Mouse (Mus musculus) embryonic facial prominence, embryonic 10.5 days (tissue): ENCODE results near the gene Spout1. TPM values are rescaled to one million over a fixed set of nuclear protein-coding genes. Genes with fewer than 3 reads are reported as not detected.

Experiments
- polyA plus RNA-seq: library from polyadenylated mRNA; unstranded; fragments of >200 nt; fragmentation: Nextera tagmentation; extraction: Ambion mirVana; gene quantifications from 2 replicates; pipeline ENCODE4 v1.2.1, GENCODE M21; 2016

Spout1 gene
- polyA plus RNA-seq, 1 experiment from 2014 or later, result 95.4 TPM

Other genes with a start within 250 kb of the Spout1 start
- 78.1 and 79.6 TPM in 2 replicates for gene Gle1, start 243.0 kb downstream of the Spout1 start, polyA plus RNA-seq
- gene Sptan1, start 212.9 kb downstream of the Spout1 start, polyA plus RNA-seq, result 92.9 and 95.8 TPM in 2 replicates
- gene Wdr34, start 129.6 kb downstream of the Spout1 start, polyA plus RNA-seq, result 29.4 and 32.9 TPM in 2 replicates
- gene Set, start 121.1 kb downstream of the Spout1 start, polyA plus RNA-seq, result 870 and 873 TPM in 2 replicates
- 12.7 and 13.9 TPM in 2 replicates for gene Pkn3, start 100.8 kb downstream of the Spout1 start, polyA plus RNA-seq
- gene Zdhhc12, start 84.8 kb downstream of the Spout1 start, polyA plus RNA-seq, result 35.2 and 37.7 TPM in 2 replicates
- gene Zer1, start 53.9 kb downstream of the Spout1 start, polyA plus RNA-seq, result 7.1 and 7.4 TPM in 2 replicates
- gene Tbc1d13, start 44.7 kb downstream of the Spout1 start, polyA plus RNA-seq, result 8.1 and 8.2 TPM in 2 replicates
- gene Endog, start 7.0 kb downstream of the Spout1 start, polyA plus RNA-seq, result 18.3 and 19.9 TPM in 2 replicates
- 8.2 and 8.3 TPM in 2 replicates for gene Kyat1, start 27.4 kb upstream of the Spout1 start, polyA plus RNA-seq
- 46.5 and 47.5 TPM in 2 replicates for gene Lrrc8a, start 59.3 kb upstream of the Spout1 start, polyA plus RNA-seq
- 0.05 and 0.09 TPM in 2 replicates for gene Gm28035, start 62.1 kb upstream of the Spout1 start, polyA plus RNA-seq
- gene Phyhd1, start 87.7 kb upstream of the Spout1 start, polyA plus RNA-seq, result 2.9 and 4.9 TPM in 2 replicates
- not detected in 2 replicates for gene Gm28038, start 102.6 kb upstream of the Spout1 start, polyA plus RNA-seq
- gene Dolk, start 107.9 kb upstream of the Spout1 start, polyA plus RNA-seq, result 23.9 and 24.0 TPM in 2 replicates
- gene Nup188, start 107.9 kb upstream of the Spout1 start, polyA plus RNA-seq, result 68.0 and 76.6 TPM in 2 replicates
- 84.8 and 85.6 TPM in 2 replicates for gene Sh3glb2, start 180.9 kb upstream of the Spout1 start, polyA plus RNA-seq
- gene Miga2, start 185.8 kb upstream of the Spout1 start, polyA plus RNA-seq, result 29.3 and 30.8 TPM in 2 replicates
- 46.2 and 47.9 TPM in 2 replicates for gene Dolpp1, start 213.8 kb upstream of the Spout1 start, polyA plus RNA-seq
- gene Crat, start 237.4 kb upstream of the Spout1 start, polyA plus RNA-seq, result 19.9 and 20.3 TPM in 2 replicates
- gene Ptpa, start 237.6 kb upstream of the Spout1 start, polyA plus RNA-seq, result 161 and 162 TPM in 2 replicates